ENCODE assay signal across 1 mouse cellular context in the genomic region with DNA sequence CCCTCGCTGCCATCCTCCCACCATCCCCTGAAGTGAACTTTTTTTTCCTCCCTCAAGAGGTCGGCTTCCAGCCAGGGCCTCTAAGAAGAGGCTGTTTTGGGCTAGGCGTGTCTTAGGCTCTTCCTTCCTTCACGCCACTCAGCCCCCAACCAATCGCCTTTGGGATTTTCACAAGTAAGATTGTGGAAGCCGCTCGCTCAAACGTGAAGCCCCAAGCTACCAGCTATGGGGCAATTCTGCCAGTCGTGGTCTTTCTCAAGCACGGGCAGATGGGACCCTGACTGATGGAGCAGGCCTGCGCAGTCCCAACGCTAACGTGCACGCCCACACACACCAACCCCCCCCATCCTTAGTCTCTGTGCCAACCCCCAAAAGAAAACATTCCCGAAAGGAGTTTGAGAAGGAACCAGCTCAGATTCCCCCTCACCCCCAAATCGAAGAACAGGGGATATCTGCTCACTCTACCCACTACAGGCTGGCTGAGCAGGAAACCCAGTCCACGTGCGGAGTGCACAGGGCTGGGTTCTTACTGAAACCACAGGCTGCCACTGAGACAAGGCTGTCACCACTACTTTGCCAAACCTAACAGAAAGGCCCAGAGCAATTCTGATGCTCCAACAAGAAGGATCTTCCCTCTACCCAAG.
TF ChIP-seq lines count a peak whose summit lies in the region.

No protein-coding gene starts in this region.

TF ChIP-seq in ES-E14, 5 proteins besides CTCF, POLR2A, EP300 and RAD21 (continued from another document):
- TF ChIP-seq CHD2 (IDR thresholded peaks at IDR 0.05; ENCODE audit: low read depth, low read length) (no peak), ZNF384 (IDR thresholded peaks at IDR 0.05; ENCODE audit: low read depth, low read length) (no peak)
